In the genomic region with DNA sequence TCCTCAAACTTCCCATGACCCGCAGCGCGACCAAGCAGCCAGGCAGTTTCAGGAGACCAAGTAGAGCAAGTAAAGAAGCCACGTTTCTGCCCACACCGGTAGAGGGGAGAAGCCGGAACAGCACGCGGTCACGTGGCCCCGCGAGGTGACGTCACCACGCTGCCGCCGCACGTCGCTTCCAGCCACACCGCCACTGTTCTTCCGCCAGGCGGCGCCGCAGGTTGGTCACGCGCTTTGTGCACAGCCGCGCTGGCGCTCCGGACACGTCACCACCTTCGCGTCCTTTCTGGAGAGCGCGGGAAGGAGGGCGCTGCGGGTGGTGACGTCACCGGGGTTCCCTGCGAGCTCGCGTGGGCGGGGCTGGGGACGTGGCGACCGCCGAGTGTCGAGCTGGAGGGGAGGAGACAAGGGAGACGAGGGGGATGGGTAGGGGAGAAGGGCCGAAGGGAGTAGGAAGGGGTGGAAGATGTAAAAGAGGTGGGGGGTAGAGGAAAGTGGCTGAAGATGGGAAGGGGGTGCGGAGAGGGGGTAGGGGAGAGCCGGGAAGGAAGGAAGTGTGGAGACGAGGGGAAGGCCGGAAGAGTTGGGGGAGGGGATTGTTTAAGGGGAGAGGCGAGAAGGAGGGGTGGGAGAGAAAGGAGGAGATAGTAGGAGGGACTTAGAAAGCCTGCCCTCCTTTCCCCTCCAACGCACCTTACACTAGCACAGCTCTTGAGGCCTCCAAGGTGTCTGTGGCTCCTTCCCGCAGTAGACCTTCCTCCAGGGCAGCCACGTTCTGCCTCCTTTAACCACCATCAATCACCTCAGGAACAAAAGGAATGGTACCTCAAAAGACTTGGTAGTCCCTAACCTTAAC, we compare ENCODE assay signal across 8 mouse cellular contexts. TPM values are rescaled to one million over a fixed set of nuclear protein-coding genes. Genes with fewer than 3 reads are reported as not detected.
DNase-seq lines count a peak whose midpoint lies in the region; ATAC-seq lines count a peak whose summit lies in the region.

No protein-coding gene starts in this region.

- peaks cover 22% of the 10 kb centered on the region for H3K4me1 ChIP-seq in lung, embryonic 16.5 days (replicated peaks; ENCODE audit: control insufficient read depth, insufficient read depth, low read length)

- H3K4me3 ChIP-seq in lung, embryonic 16.5 days (ENCODE audit: low read length), result peak overlapping the region; percentile 52

- no peaks in the 10 kb centered on the region for H3K9me3 ChIP-seq in lung, embryonic 16.5 days (ENCODE audit: control insufficient read depth, low read length)

- ATAC-seq in hematopoietic stem cell, adult 5-6 weeks (replicated peaks in 1 of 2; ENCODE audit: insufficient read depth in 1 of 2, low FRiP score in 2 of 2, low TSS enrichment in 1 of 2, low read depth in 1 of 2, poor library complexity in 2 of 2, severe bottlenecking in 2 of 2), result peak; percentile 90 to 92
- ATAC-seq in lung, embryonic 16.5 days (ENCODE audit: low read depth), result peak; percentile 95

- peak overlapping the region; percentile 94 for H3K27ac ChIP-seq in lung, embryonic 16.5 days (ENCODE audit: low read length)

- no peaks in the 10 kb centered on the region; the same call in 1 of the 2 replicates for H3K36me3 ChIP-seq in lung, embryonic 16.5 days (ENCODE audit: control insufficient read depth, insufficient read depth, low read length)

- DNase-seq in MEL-GATA-1-ER (ENCODE audit: extremely low read depth, low read depth), result peak; percentile 83
- DNase-seq in cerebellum, adult 8-10 months, result peak; percentile 100
- DNase-seq in forelimb bud, embryonic 11.5 days (ENCODE audit: low read depth, low spot score), result peak; percentile 99
- DNase-seq in layer of hippocampus, adult 9-10 months (ENCODE audit: low spot score), result peak; percentile 98
- peak; percentile 97 for DNase-seq in ovary, postnatal 10 days (ENCODE audit: low spot score)
- DNase-seq in thymus, postnatal 10 days (ENCODE audit: low spot score in 2 of 2), result peak; percentile 100

- no peaks in the 10 kb centered on the region for H3K27me3 ChIP-seq in lung, embryonic 16.5 days (ENCODE audit: control insufficient read depth, insufficient read depth, low read depth, low read length)

- peak overlapping the region; percentile 87 for H3K4me2 ChIP-seq in lung, embryonic 16.5 days (ENCODE audit: low read depth, low read length)

- peak overlapping the region; percentile 73 for H3K9ac ChIP-seq in lung, embryonic 16.5 days (ENCODE audit: low read length)

- WGBS in lung, embryonic 16.5 days, result under 1% methylated on average over 56 of the region's 56 CpGs

RNA-seq across cellular contexts. Expression of a gene that starts 34.2 kb away (rescaled TPM):
- total RNA-seq in hematopoietic stem cell, adult 5-6 weeks (2017), result 29.6 and 30.8 TPM in 2 replicates
- 23.8 and 26.7 TPM in 2 replicates for polyA plus RNA-seq in lung, embryonic 16.5 days (2015; fragmentation: Nextera tagmentation; extraction: Ambion mirVana)

RNA-seq across cellular contexts. Expression of a gene that starts 45.9 kb away (rescaled TPM):
- total RNA-seq in hematopoietic stem cell, adult 5-6 weeks (2017), result not detected in 2 replicates
- polyA plus RNA-seq in lung, embryonic 16.5 days (2015; fragmentation: Nextera tagmentation; extraction: Ambion mirVana), result not detected in 2 replicates

RNA-seq across cellular contexts. Expression of a gene that starts 53.8 kb away (rescaled TPM):
- 84.5 and 121 TPM in 2 replicates for total RNA-seq in hematopoietic stem cell, adult 5-6 weeks (2017)
- polyA plus RNA-seq in lung, embryonic 16.5 days (2015; fragmentation: Nextera tagmentation; extraction: Ambion mirVana), result 168 and 192 TPM in 2 replicates

Comparison
In these comparisons a context has a peak if more than half of its experiments do, and no peak if none do; other contexts are left out.
1. Peak in every context shown above with its lines: DNase-seq, ATAC-seq, H3K4me3 ChIP-seq and H3K27ac ChIP-seq.